Mouse (Mus musculus) lung, postnatal 36 days (tissue): ENCODE data around the gene Efnb3.
A peak's percentile ranks its signal among the peaks of the same experiment; 100 is the strongest.

Experiments
- DNase-seq: peaks from one replicate; pipeline ENCODE4 v3.0.0; 2022; ENCODE audit warnings: mixed read lengths

Efnb3 gene

GRCm38 (mm10) chr11:69559851-69560765 is at the start of gene Efnb3:
TSS of gene Efnb3 (minus strand) at chr11:69560205.
- no peak for DNase-seq

GRCm38 (mm10) chr11:69609416-69609815 is 49.4 kb upstream of the Efnb3 start:
- DNase-seq, result no peak

GRCm38 (mm10) chr11:69608525-69608924 is 48.5 kb upstream of the Efnb3 start:
- no peak for DNase-seq

GRCm38 (mm10) chr11:69606832-69607231 is 46.8 kb upstream of the Efnb3 start:
- DNase-seq, result no peak

- DNase-seq, result no peak
These were observed 46.4 kb upstream of the Efnb3 start for GRCm38 (mm10) chr11:69606491-69606795.

GRCm38 (mm10) chr11:69605726-69606490 is 45.9 kb upstream of the Efnb3 start, which contains the start of gene Atp1b2:
TSS of gene Atp1b2 (minus strand) at chr11:69605942.
- DNase-seq, result peak; percentile 57

GRCm38 (mm10) chr11:69604795-69605664 is 45.0 kb upstream of the Efnb3 start:
- DNase-seq, result no peak

- no peak for DNase-seq
These were observed 44.3 kb upstream of the Efnb3 start for GRCm38 (mm10) chr11:69604347-69604746.

- DNase-seq, result no peak
These were observed 43.5 kb upstream of the Efnb3 start for GRCm38 (mm10) chr11:69603516-69603915.

- DNase-seq, result no peak
These were observed 41.8 kb upstream of the Efnb3 start for GRCm38 (mm10) chr11:69601768-69602167.

- peak; percentile 28 for DNase-seq
These were observed 40.1 kb upstream of the Efnb3 start for GRCm38 (mm10) chr11:69600098-69600497.

GRCm38 (mm10) chr11:69599436-69599835 is 39.4 kb upstream of the Efnb3 start:
- no peak for DNase-seq

- no peak for DNase-seq
These were observed 34.8 kb upstream of the Efnb3 start for GRCm38 (mm10) chr11:69594853-69595252.

GRCm38 (mm10) chr11:69592799-69593198 is 32.8 kb upstream of the Efnb3 start:
- no peak for DNase-seq

GRCm38 (mm10) chr11:69591899-69592637 is 32.1 kb upstream of the Efnb3 start:
- DNase-seq, result no peak

GRCm38 (mm10) chr11:69591424-69591823 is 31.4 kb upstream of the Efnb3 start:
- DNase-seq, result no peak

- no peak for DNase-seq
These were observed 30.6 kb upstream of the Efnb3 start for GRCm38 (mm10) chr11:69590622-69591021.

GRCm38 (mm10) chr11:69589207-69589834 is 29.3 kb upstream of the Efnb3 start:
- DNase-seq, result no peak

- DNase-seq, result peak; percentile 16
These were observed 25.8 kb upstream of the Efnb3 start for GRCm38 (mm10) chr11:69585718-69586325.

- DNase-seq, result no peak
These were observed 24.9 kb upstream of the Efnb3 start for GRCm38 (mm10) chr11:69584937-69585336.

- DNase-seq, result no peak
These were observed 24.0 kb upstream of the Efnb3 start for GRCm38 (mm10) chr11:69584008-69584407.
